Mouse (Mus musculus) C2C12 (cell line): Measurements from ENCODE around the gene Mcee. TPM values are rescaled to one million over a fixed set of nuclear protein-coding genes. Genes with fewer than 3 reads are reported as not detected.

Source experiments
- H3K27me3 ChIP-seq: one replicate; pipeline ENCODE4 v1.6.1; 2011; ENCODE audit not compliant: control insufficient read depth, insufficient read depth, insufficient read length
- H3K36me3 ChIP-seq: one replicate; pipeline ENCODE4 v1.6.1; 2011; ENCODE audit not compliant: control insufficient read depth, insufficient read depth
- H3K4me3 ChIP-seq: one replicate; pipeline ENCODE4 v1.5.1; 2011; ENCODE audit warnings: mild to moderate bottlenecking, control low read depth; ENCODE audit not compliant: poor library complexity, insufficient read depth, severe bottlenecking
- H3K79me2 ChIP-seq: one replicate; pipeline ENCODE4 v1.6.1; 2011; ENCODE audit not compliant: control insufficient read depth, insufficient read depth
- H3K79me3 ChIP-seq: one replicate; pipeline ENCODE4 v1.6.1; 2011; ENCODE audit warnings: low read depth, control low read depth
- H3ac ChIP-seq: one replicate; pipeline ENCODE3; 2011; ENCODE audit warnings: low read depth; ENCODE audit not compliant: control insufficient read depth, insufficient read length
- CEBPB ChIP-seq: IDR thresholded peaks from one replicate; pipeline ENCODE4 v1.6.1; 2011; ENCODE audit warnings: low read depth, mild to moderate bottlenecking, control low read depth, moderate library complexity
- CTCF ChIP-seq: IDR thresholded peaks from one replicate; pipeline ENCODE4 v1.5.1; 2011; ENCODE audit not compliant: control insufficient read depth, insufficient read depth, insufficient read length
- FOSL1 ChIP-seq: IDR thresholded peaks from one replicate; pipeline ENCODE4 v1.8.0; 2011; ENCODE audit warnings: mild to moderate bottlenecking, low read length; ENCODE audit not compliant: poor library complexity, insufficient read depth, severe bottlenecking
- MAX ChIP-seq: IDR thresholded peaks from one replicate; pipeline ENCODE4 v1.6.1; 2011; ENCODE audit warnings: mild to moderate bottlenecking, control low read depth
- MYOD1 ChIP-seq: IDR thresholded peaks from one replicate; pipeline ENCODE4 v1.6.1; 2011; ENCODE audit warnings: low read depth; ENCODE audit not compliant: control insufficient read depth, insufficient read length
- MYOG ChIP-seq: IDR thresholded peaks from one replicate; pipeline ENCODE4 v1.6.1; 2011; ENCODE audit not compliant: control insufficient read depth, insufficient read length; ENCODE audit errors: extremely low read depth
- USF1 ChIP-seq: IDR thresholded peaks from one replicate; pipeline ENCODE4 v1.6.1; 2011; ENCODE audit warnings: low read depth, mild to moderate bottlenecking, control low read depth, moderate library complexity
- long read RNA-seq, 2 experiments: library from polyadenylated mRNA; unstranded; transcript quantifications; one replicate each; pipeline ENCODE4 v2.0.0; 2019 to 2020
- polyA plus RNA-seq: library from polyadenylated mRNA; unstranded; fragments of >200 nt; fragmentation: generic; extraction: Trizol; gene quantifications from one replicate; pipeline ENCODE4 v1.2.1, GENCODE M21; 2012; ENCODE audit warnings: missing spikeins

The Mcee gene
- 6.9 TPM for polyA plus RNA-seq
- long read RNA-seq, experiment 1, partial matches to known transcripts: 0 of 6 reads
- long read RNA-seq, experiment 1, other reads (novel, unspliced or antisense): 0 of 6 reads
- long read RNA-seq, experiment 2, partial matches to known transcripts: 0 of 1 reads
- long read RNA-seq, experiment 2, other reads (novel, unspliced or antisense): 0 of 1 reads

GRCm38 (mm10) chr7:64392122-64392818 is at the start of gene Mcee, which contains the start of gene Mphosph10:
TSS of gene Mcee (plus strand) at chr7:64392607.
TSS of gene Mphosph10 (minus strand) at chr7:64392268.
- Histone ChIP-seq H3K36me3 (peaks cover 25% of the 10 kb centered on the region), H3K4me3 (peak within 1 kb of the TSS; percentile 74), H3K79me2 (peaks cover 39% of the 10 kb centered on the region), H3K79me3 (peaks cover 26% of the 10 kb centered on the region), H3K27me3 (no peaks in the 10 kb centered on the region), H3ac (peak within 1 kb of the TSS; percentile 98)
- TF ChIP-seq MAX (peak; percentile 98), CEBPB (no peak)

- no peaks in the 10 kb centered on the region for H3K79me2 ChIP-seq
- TF ChIP-seq MAX: no peak
- TF ChIP-seq MYOG: no peak
- TF ChIP-seq CTCF: no peak
- TF ChIP-seq USF1: no peak
- TF ChIP-seq FOSL1: no peak
- TF ChIP-seq CEBPB: no peak
- no peak for TF ChIP-seq MYOD1
- H3K79me3 ChIP-seq: no peaks in the 10 kb centered on the region
Measured at GRCm38 (mm10) chr7:64347813-64348212, 44.6 kb upstream of the Mcee start.

GRCm38 (mm10) chr7:64349147-64349861 is 43.1 kb upstream of the Mcee start:
- Histone ChIP-seq H3ac (no peak overlapping the region), H3K79me3 (no peaks in the 10 kb centered on the region), H3K79me2 (no peaks in the 10 kb centered on the region), H3K27me3 (no peaks in the 10 kb centered on the region), H3K4me3 (no peak overlapping the region), H3K36me3 (peaks cover 3% of the 10 kb centered on the region)
- TF ChIP-seq FOSL1: no peak
- no peak for TF ChIP-seq CTCF
- no peak for TF ChIP-seq CEBPB
- no peak for TF ChIP-seq MYOD1
- TF ChIP-seq MAX: no peak
- TF ChIP-seq MYOG: no peak
- no peak for TF ChIP-seq USF1

More at GRCm38 (mm10) chr7:64347813-64348212, 44.6 kb upstream of the Mcee start:
- Histone ChIP-seq H3ac (no peak overlapping the region), H3K36me3 (peaks cover 3% of the 10 kb centered on the region), H3K4me3 (no peak overlapping the region), H3K27me3 (no peaks in the 10 kb centered on the region)

GRCm38 (mm10) chr7:64351087-64351486 is 41.3 kb upstream of the Mcee start:
- no peak for TF ChIP-seq MYOG
- no peak for TF ChIP-seq CEBPB
- TF ChIP-seq MAX: no peak
- TF ChIP-seq CTCF: no peak
- no peak for TF ChIP-seq USF1
- TF ChIP-seq FOSL1: no peak
- no peak for TF ChIP-seq MYOD1
- Histone ChIP-seq H3K79me3 (no peaks in the 10 kb centered on the region), H3K36me3 (peaks cover 3% of the 10 kb centered on the region), H3K79me2 (no peaks in the 10 kb centered on the region), H3ac (no peak overlapping the region), H3K27me3 (no peaks in the 10 kb centered on the region), H3K4me3 (no peak overlapping the region)

GRCm38 (mm10) chr7:64354206-64354605 is 38.2 kb upstream of the Mcee start:
- no peaks in the 10 kb centered on the region for H3K27me3 ChIP-seq
- no peak for TF ChIP-seq FOSL1
- TF ChIP-seq CEBPB: no peak
- no peak for TF ChIP-seq MYOG
- no peak for TF ChIP-seq USF1
- no peak for TF ChIP-seq MYOD1
- no peak for TF ChIP-seq CTCF
- H3K36me3 ChIP-seq: peaks cover 3% of the 10 kb centered on the region
- no peaks in the 10 kb centered on the region for H3K79me2 ChIP-seq
- H3K79me3 ChIP-seq: no peaks in the 10 kb centered on the region
- H3ac ChIP-seq: no peak overlapping the region
- no peak overlapping the region for H3K4me3 ChIP-seq

- Histone ChIP-seq H3ac (no peak overlapping the region), H3K27me3 (no peaks in the 10 kb centered on the region), H3K36me3 (peaks cover 7% of the 10 kb centered on the region), H3K79me2 (no peaks in the 10 kb centered on the region), H3K4me3 (no peak overlapping the region), H3K79me3 (no peaks in the 10 kb centered on the region)
- TF ChIP-seq MAX (no peak), FOSL1 (no peak), MYOG (no peak), MYOD1 (no peak), CEBPB (no peak), CTCF (no peak), USF1 (no peak)
Measured at GRCm38 (mm10) chr7:64356661-64357060, 35.7 kb upstream of the Mcee start.
